Mouse (Mus musculus): Measurements from ENCODE around the gene Rnf227. TPM values are rescaled to one million over a fixed set of nuclear protein-coding genes. Genes with fewer than 3 reads are reported as not detected.

Rnf227 gene
- polyA plus RNA-seq, 2 experiments: 0.66 to 0.74 TPM

- WGBS (ENCODE audit: insufficient replicate concordance): 47% methylated on average over 8 of the region's 8 CpGs
- no peak overlapping the region for H3K4me3 ChIP-seq (ENCODE audit: insufficient read depth in 1 of 2, low read depth in 2 of 2, low read length in 2 of 2)
- peaks cover 31% of the 10 kb centered on the region for H3K27me3 ChIP-seq (ENCODE audit: control insufficient read depth, insufficient read depth, low read length)
- H3K9me3 ChIP-seq (ENCODE audit: control insufficient read depth, low read length): no peaks in the 10 kb centered on the region
- no peak overlapping the region for H3K27ac ChIP-seq
- no peak for TF ChIP-seq CTCF (IDR thresholded peaks at IDR 0.05; ENCODE audit: low read depth)
- no peak for TF ChIP-seq EP300 (IDR thresholded peaks at IDR 0.05; ENCODE audit: low read depth)
- peak overlapping the region; percentile 39 for H3K4me2 ChIP-seq (ENCODE audit: low read depth)
- H3K36me3 ChIP-seq (replicated peaks; ENCODE audit: control insufficient read depth, insufficient read depth, low read depth): no peaks in the 10 kb centered on the region
- ATAC-seq (ENCODE audit: insufficient read depth) (no peak), DNase-seq (ENCODE audit: low read depth in 3 of 3, low spot score in 3 of 3) (no peak)
- peaks cover 16 to 17% of the 10 kb centered on the region in 2 experiments; a peak in 3 of 4 replicates for H3K4me1 ChIP-seq (replicated peaks; ENCODE audit: control insufficient read depth in 2 of 2, insufficient read depth in 2 of 2, low read length in 1 of 2)
- H3K9ac ChIP-seq (replicated peaks): no peak overlapping the region
Measured at GRCm38 (mm10) chr11:69364376-69364775, 24.1 kb downstream of the Rnf227 start.

- H3K9ac ChIP-seq (replicated peaks): no peak overlapping the region
- no peak overlapping the region for H3K27ac ChIP-seq
- no peaks in the 10 kb centered on the region for H3K36me3 ChIP-seq (replicated peaks; ENCODE audit: control insufficient read depth, insufficient read depth, low read depth)
- ATAC-seq (ENCODE audit: insufficient read depth) (peak; percentile 18; the same call in 1 of the 2 replicates), DNase-seq (ENCODE audit: low read depth in 3 of 3, low spot score in 3 of 3) (no peak)
- TF ChIP-seq CTCF (IDR thresholded peaks at IDR 0.05; ENCODE audit: low read depth) (no peak), EP300 (IDR thresholded peaks at IDR 0.05; ENCODE audit: low read depth) (no peak)
- peaks cover 35% of the 10 kb centered on the region for H3K27me3 ChIP-seq (ENCODE audit: control insufficient read depth, insufficient read depth, low read length)
- no peaks in the 10 kb centered on the region for H3K9me3 ChIP-seq (ENCODE audit: control insufficient read depth, low read length)
- peak overlapping the region; percentile 39 for H3K4me2 ChIP-seq (ENCODE audit: low read depth)
- H3K4me1 ChIP-seq (replicated peaks; ENCODE audit: control insufficient read depth in 2 of 2, insufficient read depth in 2 of 2, low read length in 1 of 2): peaks cover 17% of the 10 kb centered on the region in 2 experiments; a peak in 3 of 4 replicates
- WGBS (ENCODE audit: insufficient replicate concordance): 35% methylated on average over 6 of the region's 6 CpGs
- H3K4me3 ChIP-seq (ENCODE audit: insufficient read depth in 1 of 2, low read depth in 2 of 2, low read length in 2 of 2): no peak overlapping the region
Measured at GRCm38 (mm10) chr11:69364910-69365309, 24.6 kb downstream of the Rnf227 start.

DNA sequence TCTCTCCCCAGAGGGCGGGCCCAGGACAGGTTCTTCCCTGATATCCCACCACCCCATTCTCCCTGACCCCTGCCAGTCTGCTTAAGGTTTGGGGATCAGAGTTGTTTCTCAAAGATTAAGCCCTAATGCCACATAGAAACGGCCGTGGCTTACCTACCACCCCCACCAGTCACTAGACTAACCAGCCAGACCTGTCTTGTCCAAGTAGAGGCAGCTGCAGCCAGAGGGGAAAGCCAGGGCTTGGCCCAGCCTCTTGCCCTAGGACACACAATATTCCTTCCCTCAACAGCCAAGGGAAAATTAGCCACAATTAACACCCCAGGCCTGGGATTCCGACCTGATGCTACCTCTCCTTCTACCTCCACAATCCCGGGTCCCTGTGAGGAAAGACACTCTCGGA is 25.5 kb downstream of the Rnf227 start:
- H3K36me3 ChIP-seq (replicated peaks; ENCODE audit: control insufficient read depth, insufficient read depth, low read depth): no peaks in the 10 kb centered on the region
- no peak for DNase-seq (ENCODE audit: low read depth in 3 of 3, low spot score in 3 of 3)
- H3K4me3 ChIP-seq (ENCODE audit: insufficient read depth in 1 of 2, low read depth in 2 of 2, low read length in 2 of 2): peak overlapping the region in 1 of 2 experiments; percentile 77; a peak in 2 of 4 replicates
- peaks cover 19 to 22% of the 10 kb centered on the region in 2 experiments for H3K4me1 ChIP-seq (replicated peaks; ENCODE audit: control insufficient read depth in 2 of 2, insufficient read depth in 2 of 2, low read length in 1 of 2)
- no peak for TF ChIP-seq CTCF (IDR thresholded peaks at IDR 0.05; ENCODE audit: low read depth)
- no peak for TF ChIP-seq EP300 (IDR thresholded peaks at IDR 0.05; ENCODE audit: low read depth)
- no peak overlapping the region for H3K27ac ChIP-seq
- peaks cover 35% of the 10 kb centered on the region for H3K27me3 ChIP-seq (ENCODE audit: control insufficient read depth, insufficient read depth, low read length)
- WGBS (ENCODE audit: insufficient replicate concordance): 44% methylated on average over 6 of the region's 6 CpGs
- ATAC-seq (ENCODE audit: insufficient read depth): no peak
- peak overlapping the region; percentile 89 for H3K4me2 ChIP-seq (ENCODE audit: low read depth)
- no peak overlapping the region for H3K9ac ChIP-seq (replicated peaks)
- no peaks in the 10 kb centered on the region for H3K9me3 ChIP-seq (ENCODE audit: control insufficient read depth, low read length)

- peaks cover 35% of the 10 kb centered on the region for H3K27me3 ChIP-seq (ENCODE audit: control insufficient read depth, insufficient read depth, low read length)
- peak overlapping the region; percentile 39 for H3K9ac ChIP-seq (replicated peaks)
- H3K4me2 ChIP-seq (ENCODE audit: low read depth): peak overlapping the region; percentile 89
- H3K4me3 ChIP-seq (ENCODE audit: insufficient read depth in 1 of 2, low read depth in 2 of 2, low read length in 2 of 2): peak overlapping the region; percentile 41 to 77
- H3K4me1 ChIP-seq (replicated peaks; ENCODE audit: control insufficient read depth in 2 of 2, insufficient read depth in 2 of 2, low read length in 1 of 2): peaks cover 24 to 26% of the 10 kb centered on the region in 2 experiments
- no peaks in the 10 kb centered on the region for H3K9me3 ChIP-seq (ENCODE audit: control insufficient read depth, low read length)
- no peak for TF ChIP-seq EP300 (IDR thresholded peaks at IDR 0.05; ENCODE audit: low read depth)
- no peak for TF ChIP-seq CTCF (IDR thresholded peaks at IDR 0.05; ENCODE audit: low read depth)
- ATAC-seq (ENCODE audit: insufficient read depth): peak; percentile 68
- DNase-seq (ENCODE audit: low read depth in 3 of 3, low spot score in 3 of 3): peak; percentile 38 to 63 (median 54)
- no peak overlapping the region; the same call in 1 of the 2 replicates for H3K27ac ChIP-seq
- no peaks in the 10 kb centered on the region for H3K36me3 ChIP-seq (replicated peaks; ENCODE audit: control insufficient read depth, insufficient read depth, low read depth)
- WGBS (ENCODE audit: insufficient replicate concordance): 2% methylated on average over 26 of the region's 26 CpGs
Measured at GRCm38 (mm10) chr11:69366157-69366854, 26.0 kb downstream of the Rnf227 start.

- Histone ChIP-seq H3K4me3 (ENCODE audit: insufficient read depth in 1 of 2, low read depth in 2 of 2, low read length in 2 of 2) (peak overlapping the region; percentile 27 to 77), H3K4me2 (ENCODE audit: low read depth) (peak overlapping the region; percentile 89), H3K27me3 (ENCODE audit: control insufficient read depth, insufficient read depth, low read length) (peaks cover 35% of the 10 kb centered on the region), H3K4me1 (replicated peaks; ENCODE audit: control insufficient read depth in 2 of 2, insufficient read depth in 2 of 2, low read length in 1 of 2) (peaks cover 31 to 34% of the 10 kb centered on the region in 2 experiments), H3K36me3 (replicated peaks; ENCODE audit: control insufficient read depth, insufficient read depth, low read depth) (no peaks in the 10 kb centered on the region), H3K9me3 (ENCODE audit: control insufficient read depth, low read length) (no peaks in the 10 kb centered on the region), H3K9ac (replicated peaks) (peak overlapping the region; percentile 39), H3K27ac (peak overlapping the region; percentile 8)
- under 1% methylated on average over 22 of the region's 22 CpGs for WGBS (ENCODE audit: insufficient replicate concordance)
- DNase-seq (ENCODE audit: low read depth in 3 of 3, low spot score in 3 of 3) (no peak), ATAC-seq (ENCODE audit: insufficient read depth) (no peak)
- TF ChIP-seq EP300 (IDR thresholded peaks at IDR 0.05; ENCODE audit: low read depth) (no peak), CTCF (IDR thresholded peaks at IDR 0.05; ENCODE audit: low read depth) (no peak)
Measured at GRCm38 (mm10) chr11:69366855-69367615, 26.8 kb downstream of the Rnf227 start.

All from liver, embryonic 14.5 days (tissue).